Mouse (Mus musculus) forebrain, embryonic 14.5 days (tissue): Measurements from ENCODE around the gene 1700001O22Rik. TPM values are rescaled to one million over a fixed set of nuclear protein-coding genes. Genes with fewer than 3 reads are reported as not detected.

Experiments used
- ATAC-seq: fragments of 200-750 bp; cut with Nextera tagmentation; 2 replicates; pipeline ENCODE4 v1.8.0; 2017; ENCODE audit warnings: mild to moderate bottlenecking, moderate library complexity
- DNase-seq: peaks from one replicate; pipeline ENCODE4 v3.0.0-alpha.2; 2015; ENCODE audit warnings: low spot score
- H3K27ac ChIP-seq: fragments of 300-500 bp; sonication (generic); 2 replicates; pipeline ENCODE4 v1.5.1; 2014; ENCODE audit warnings: low read depth, mild to moderate bottlenecking, control low read depth, low read length, moderate library complexity
- H3K27me3 ChIP-seq: fragments of 300-500 bp; sonication (generic); replicated peaks from 2 replicates; pipeline ENCODE4 v1.6.1; 2014; ENCODE audit warnings: low read length, control low read depth, mixed read lengths; ENCODE audit not compliant: control insufficient read depth, insufficient read depth
- H3K36me3 ChIP-seq: fragments of 300-500 bp; sonication (generic); 2 replicates; pipeline ENCODE4 v1.6.1; 2014; ENCODE audit warnings: low read length, control low read depth; ENCODE audit not compliant: control insufficient read depth, insufficient read depth
- H3K4me1 ChIP-seq: fragments of 300-500 bp; sonication (generic); 2 replicates; pipeline ENCODE4 v1.6.1; 2014; ENCODE audit warnings: antibody characterized with exemption, low read length, control low read depth; ENCODE audit not compliant: control insufficient read depth, insufficient read depth
- H3K4me2 ChIP-seq: fragments of 300-500 bp; sonication (generic); 2 replicates; pipeline ENCODE4 v1.6.1; 2014; ENCODE audit warnings: mild to moderate bottlenecking, control low read depth, low read length
- H3K4me3 ChIP-seq: fragments of 300-500 bp; sonication (generic); 2 replicates; pipeline ENCODE4 v1.5.1; 2014; ENCODE audit warnings: low read depth, low read length, control low read depth
- H3K9ac ChIP-seq: fragments of 300-500 bp; sonication (generic); 2 replicates; pipeline ENCODE4 v1.6.1; 2014; ENCODE audit warnings: mild to moderate bottlenecking, low read length, control low read depth, moderate library complexity
- H3K9me3 ChIP-seq: fragments of 300-500 bp; sonication (generic); replicated peaks from 2 replicates; pipeline ENCODE4 v1.6.1; 2016; ENCODE audit warnings: low read length, control low read depth, mixed read lengths; ENCODE audit not compliant: control insufficient read depth
- WGBS: fragments of 180-500 bp; shearing (Covaris S2); extraction: QIAGEN DNeasy Blood & Tissue Kit; methylation state at CpG from one replicate; pipeline ENCODE4 v1.1.7; 2014; 5-methylcytosine and 5-hydroxymethylcytosine counted together
- polyA plus RNA-seq: library from polyadenylated mRNA; unstranded; fragments of >200 nt; fragmentation: Nextera tagmentation; extraction: Ambion mirVana; gene quantifications from 2 replicates; pipeline ENCODE4 v1.2.1, GENCODE M21; 2014

1700001O22Rik gene
- polyA plus RNA-seq, 1 experiment from 2014 or later: 2.4 TPM

DNA sequence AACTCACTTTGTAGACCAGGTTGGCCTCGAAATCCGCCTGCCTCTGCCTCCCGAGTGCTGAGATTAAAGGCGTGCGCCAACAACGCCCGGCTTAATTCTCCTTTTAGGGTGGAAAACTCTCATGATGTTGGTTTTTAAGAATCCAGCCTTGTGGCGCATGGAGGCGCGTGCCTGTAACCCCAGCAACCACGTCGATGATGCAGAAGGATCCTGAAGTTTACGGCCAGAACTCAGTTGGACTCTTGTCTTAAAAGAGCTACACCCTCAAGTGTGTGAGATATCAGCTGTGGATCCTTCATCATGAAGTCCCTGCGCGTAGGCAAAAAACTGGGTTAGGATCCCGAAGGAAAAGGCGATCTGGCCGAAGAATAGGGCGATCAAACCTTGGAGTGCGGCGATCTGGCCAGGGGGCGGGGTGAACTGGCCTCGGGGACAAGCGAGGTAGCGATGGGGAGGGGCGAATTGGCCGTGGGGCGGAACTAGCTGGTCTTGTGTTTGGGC, 3.7 kb upstream of the 1700001O22Rik start:
- ATAC-seq: no peak
- Histone ChIP-seq H3K4me3 (peak overlapping the region; percentile 90), H3K27ac (peak overlapping the region; percentile 82), H3K9ac (peak overlapping the region; percentile 94), H3K4me1 (peaks cover 18% of the 10 kb centered on the region), H3K4me2 (peak overlapping the region; percentile 91), H3K9me3 (no peaks in the 10 kb centered on the region), H3K36me3 (peaks cover 6% of the 10 kb centered on the region; the same call in 1 of the 2 replicates), H3K27me3 (0 out of 2 replicates have a peak, but pooled peaks cover under 1% of the 10 kb centered on the region)
- no peak for DNase-seq
- WGBS: 9% methylated on average over 28 of the region's 28 CpGs

DNA sequence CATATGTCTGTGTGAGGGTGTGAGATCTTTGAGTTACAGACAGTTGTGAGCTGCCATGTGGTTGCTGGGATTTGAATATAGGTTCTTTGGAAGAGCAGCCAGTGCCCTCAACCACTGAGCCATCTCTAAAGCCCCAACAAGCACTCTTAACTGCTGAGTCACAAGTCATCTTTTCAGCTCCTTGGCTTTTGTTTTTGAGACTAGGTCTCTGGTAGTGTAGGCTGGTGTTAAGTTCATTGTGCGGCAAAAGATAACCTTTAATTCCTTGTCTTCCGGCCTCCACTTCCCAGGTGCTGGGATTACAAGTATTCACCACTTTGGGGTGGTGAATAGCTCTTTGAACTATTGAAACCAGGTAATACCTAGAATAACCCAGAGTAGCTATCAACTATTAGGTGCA, 2.5 kb upstream of the 1700001O22Rik start:
- DNase-seq (no peak), ATAC-seq (no peak)
- H3K9ac ChIP-seq: no peak overlapping the region
- H3K9me3 ChIP-seq: no peaks in the 10 kb centered on the region
- H3K27ac ChIP-seq: no peak overlapping the region
- WGBS: 95% methylated on average over 2 of the region's 2 CpGs
- H3K36me3 ChIP-seq: no peaks in the 10 kb centered on the region
- H3K4me3 ChIP-seq: no peak overlapping the region
- H3K4me1 ChIP-seq: peaks cover 21% of the 10 kb centered on the region
- no peak overlapping the region for H3K4me2 ChIP-seq
- H3K27me3 ChIP-seq: 0 out of 2 replicates have a peak, but pooled peaks cover 5% of the 10 kb centered on the region

- H3K9me3 ChIP-seq: no peaks in the 10 kb centered on the region
- peak overlapping the region; percentile 69 for H3K9ac ChIP-seq
- no peak overlapping the region for H3K27ac ChIP-seq
- H3K4me1 ChIP-seq: peaks cover 13% of the 10 kb centered on the region
- WGBS: 1% methylated on average over 77 of the region's 77 CpGs
- ATAC-seq (peak; percentile 78), DNase-seq (no peak)
- H3K4me2 ChIP-seq: peak overlapping the region; percentile 88
- 0 out of 2 replicates have a peak, but pooled peaks cover 5% of the 10 kb centered on the region for H3K27me3 ChIP-seq
- no peaks in the 10 kb centered on the region for H3K36me3 ChIP-seq
- H3K4me3 ChIP-seq: peak overlapping the region; percentile 40
Measured at GRCm38 (mm10) chr2:30801067-30801852, 2.2 kb downstream of the 1700001O22Rik start.

GRCm38 (mm10) chr2:30800671-30801066, 2.8 kb downstream of the 1700001O22Rik start:
- Histone ChIP-seq H3K27ac (no peak overlapping the region), H3K27me3 (0 out of 2 replicates have a peak, but pooled peaks cover 5% of the 10 kb centered on the region), H3K36me3 (no peaks in the 10 kb centered on the region), H3K9ac (peak overlapping the region; percentile 69; the same call in 1 of the 2 replicates), H3K4me2 (peak overlapping the region; percentile 88), H3K4me3 (peak overlapping the region; percentile 40), H3K9me3 (no peaks in the 10 kb centered on the region), H3K4me1 (peaks cover 18% of the 10 kb centered on the region)
- DNase-seq (no peak), ATAC-seq (no peak)
- WGBS: 30% methylated on average over 6 of the region's 7 CpGs

DNA sequence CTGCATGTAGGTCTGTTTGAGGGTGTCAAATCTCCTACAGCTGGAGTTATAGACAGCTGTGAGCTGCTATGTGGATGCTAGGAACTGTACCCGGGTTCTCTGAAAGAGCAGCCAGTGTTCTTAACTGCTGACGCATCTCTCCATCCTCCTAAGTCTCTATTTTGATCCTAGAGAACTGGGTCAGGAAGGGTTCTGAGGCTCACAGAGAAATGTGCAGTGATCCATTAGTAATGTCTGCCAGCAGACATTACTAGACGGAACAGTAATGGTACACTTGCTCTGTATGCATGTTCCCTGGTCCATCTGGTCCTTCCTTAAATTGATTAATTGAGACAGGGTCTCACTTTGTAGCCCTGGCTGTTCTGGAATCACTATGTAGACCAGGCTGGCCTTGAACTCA, 4.0 kb downstream of the 1700001O22Rik start:
- Histone ChIP-seq H3K27me3 (0 out of 2 replicates have a peak, but pooled peaks cover 5% of the 10 kb centered on the region), H3K27ac (no peak overlapping the region), H3K36me3 (no peaks in the 10 kb centered on the region), H3K4me3 (no peak overlapping the region), H3K4me1 (peaks cover 23% of the 10 kb centered on the region), H3K4me2 (no peak overlapping the region), H3K9ac (no peak overlapping the region), H3K9me3 (no peaks in the 10 kb centered on the region)
- WGBS: 83% methylated on average over 3 of the region's 3 CpGs
- ATAC-seq (no peak), DNase-seq (no peak)

DNA sequence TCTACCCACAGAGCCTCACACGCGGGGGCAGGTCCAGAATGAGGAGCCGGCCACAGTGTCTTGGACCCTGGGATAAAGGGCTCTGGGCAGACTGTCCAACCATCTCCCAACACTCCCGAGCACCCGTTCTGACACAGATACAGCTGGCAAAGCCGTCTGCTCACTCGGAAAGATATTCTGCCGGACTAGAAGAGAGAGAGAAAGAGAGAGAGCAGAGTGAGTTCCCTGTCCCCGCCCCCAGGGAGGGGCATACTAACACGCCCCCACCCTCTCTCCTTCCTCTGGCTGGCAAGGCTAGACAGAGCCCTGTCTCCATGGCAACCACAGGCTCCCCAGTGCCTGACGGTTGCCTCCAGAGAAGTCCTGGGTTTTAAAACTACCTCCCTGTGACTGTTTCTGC, 7.1 kb downstream of the 1700001O22Rik start:
- DNase-seq (peak; percentile 98), ATAC-seq (peak; percentile 82)
- H3K36me3 ChIP-seq: no peaks in the 10 kb centered on the region
- H3K4me2 ChIP-seq: peak overlapping the region; percentile 46
- no peaks in the 10 kb centered on the region for H3K27me3 ChIP-seq
- 5% methylated on average over 11 of the region's 11 CpGs for WGBS
- no peaks in the 10 kb centered on the region for H3K9me3 ChIP-seq
- peak overlapping the region; percentile 35; the same call in 1 of the 2 replicates for H3K9ac ChIP-seq
- H3K4me3 ChIP-seq: no peak overlapping the region
- H3K27ac ChIP-seq: peak overlapping the region; percentile 63
- H3K4me1 ChIP-seq: peaks cover 19% of the 10 kb centered on the region

- no peak for DNase-seq
- no peak overlapping the region for H3K4me3 ChIP-seq
- peak overlapping the region; percentile 35; the same call in 1 of the 2 replicates for H3K9ac ChIP-seq
Measured at GRCm38 (mm10) chr2:30795889-30796275, 7.6 kb downstream of the 1700001O22Rik start.

DNA sequence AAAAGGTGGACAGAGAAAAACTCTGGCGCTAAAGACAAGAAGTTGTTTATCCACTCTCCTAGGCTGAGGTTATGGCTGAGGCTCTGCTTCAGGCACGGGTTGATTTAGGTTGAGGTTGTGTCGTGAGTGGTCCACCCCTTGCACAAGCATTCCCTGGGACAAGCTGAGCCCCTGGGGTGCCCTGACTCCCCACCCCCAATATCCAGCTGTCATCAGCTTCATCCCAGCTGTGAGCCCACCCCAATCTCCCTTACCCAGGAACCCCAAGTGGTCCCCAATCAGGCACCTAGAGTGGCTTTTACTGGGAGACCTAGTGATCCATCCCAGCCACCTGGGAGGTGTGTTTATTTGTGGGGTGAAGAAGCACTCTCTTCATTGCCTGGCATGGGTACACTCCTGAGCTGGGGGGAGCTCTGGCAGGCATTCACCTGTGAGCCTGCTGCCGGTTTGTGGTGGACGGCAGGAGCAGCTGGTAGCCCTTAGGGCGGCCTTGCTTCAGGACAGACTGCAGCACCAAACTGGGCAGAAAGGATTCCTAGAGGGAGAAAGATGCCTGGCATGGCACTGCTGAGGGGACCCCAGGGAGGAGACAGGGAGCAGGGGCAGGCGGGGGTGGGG, 8.1 kb downstream of the 1700001O22Rik start:
- H3K9me3 ChIP-seq: no peaks in the 10 kb centered on the region
- peaks cover 19% of the 10 kb centered on the region for H3K4me1 ChIP-seq
- peak overlapping the region; percentile 33; the same call in 1 of the 2 replicates for H3K4me3 ChIP-seq
- peak overlapping the region; percentile 35; the same call in 1 of the 2 replicates for H3K9ac ChIP-seq
- H3K36me3 ChIP-seq: no peaks in the 10 kb centered on the region
- DNase-seq: no peak
- H3K27me3 ChIP-seq: no peaks in the 10 kb centered on the region
- no peak for ATAC-seq
- 65% methylated on average over 7 of the region's 7 CpGs for WGBS
- peak overlapping the region; percentile 61; the same call in 1 of the 2 replicates for H3K4me2 ChIP-seq
- H3K27ac ChIP-seq: peak overlapping the region; percentile 81

More at GRCm38 (mm10) chr2:30795889-30796275, 7.6 kb downstream of the 1700001O22Rik start:
- Histone ChIP-seq H3K9me3 (no peaks in the 10 kb centered on the region), H3K27ac (peak overlapping the region; percentile 23), H3K27me3 (no peaks in the 10 kb centered on the region), H3K4me2 (peak overlapping the region; percentile 46), H3K36me3 (no peaks in the 10 kb centered on the region), H3K4me1 (peaks cover 19% of the 10 kb centered on the region)
- peak; percentile 8; the same call in 1 of the 2 replicates for ATAC-seq
- 40% methylated on average over 5 of the region's 5 CpGs for WGBS
